Mouse (Mus musculus): ENCODE data around the gene Pcgf2.
"Not testable (repeated sequence)": the region's sequence is repeated elsewhere in the genome, so short reads cannot be mapped to it uniquely, and the experiment has no call there.

The Pcgf2 gene

GRCm38 (mm10) chr11:97654210-97654609 lies 46.1 kb downstream of the Pcgf2 start:
- DNase-seq (ENCODE audit: extremely low spot score, low read depth, low spot score), result no peak

- DNase-seq (ENCODE audit: extremely low spot score, low read depth, low spot score), result not testable (repeated sequence)
These were observed 46.9 kb downstream of the Pcgf2 start for GRCm38 (mm10) chr11:97653376-97653775.

- no peak for DNase-seq (ENCODE audit: extremely low spot score, low read depth, low spot score)
These were observed 50.0 kb downstream of the Pcgf2 start for GRCm38 (mm10) chr11:97650341-97650740.

- DNase-seq (ENCODE audit: extremely low spot score, low read depth, low spot score), result not testable (repeated sequence)
These were observed 51.8 kb downstream of the Pcgf2 start for GRCm38 (mm10) chr11:97648541-97648940.

GRCm38 (mm10) chr11:97644834-97645233 lies 55.5 kb downstream of the Pcgf2 start:
- no peak for DNase-seq (ENCODE audit: extremely low spot score, low read depth, low spot score)

- no peak for DNase-seq (ENCODE audit: extremely low spot score, low read depth, low spot score)
These were observed 56.8 kb downstream of the Pcgf2 start for GRCm38 (mm10) chr11:97643380-97644055.

GRCm38 (mm10) chr11:97642746-97643145 lies 57.6 kb downstream of the Pcgf2 start:
- DNase-seq (ENCODE audit: extremely low spot score, low read depth, low spot score), result no peak

- DNase-seq (ENCODE audit: extremely low spot score, low read depth, low spot score), result no peak
These were observed 58.6 kb downstream of the Pcgf2 start for GRCm38 (mm10) chr11:97641668-97642067.
